In the genomic region with DNA sequence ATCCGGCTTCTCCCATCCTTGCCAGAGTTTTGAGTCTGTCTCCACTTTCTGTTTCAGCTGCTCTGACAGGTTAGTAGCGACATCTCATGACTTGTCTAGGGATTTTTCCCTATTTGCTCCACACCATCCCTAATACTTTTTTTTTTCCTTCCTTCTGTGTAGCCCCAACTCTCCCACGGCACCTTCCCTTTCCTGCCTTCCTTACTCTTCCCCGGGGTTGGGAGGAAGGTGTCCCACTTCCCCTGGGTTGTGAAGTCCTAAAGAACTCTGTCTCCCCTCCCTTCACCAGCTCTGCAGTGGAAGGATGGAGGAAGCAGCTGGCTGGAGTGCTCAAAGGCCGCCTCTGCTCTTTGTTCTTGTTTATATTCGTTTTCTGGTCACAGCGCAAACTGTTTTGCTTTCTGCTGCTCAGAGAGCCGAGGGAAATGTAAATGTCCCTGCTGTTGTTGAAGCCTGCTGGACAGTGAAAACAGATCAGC, we compare ENCODE assay signal across 9 mouse cellular contexts.
A peak's percentile ranks its signal among the peaks of the same experiment; 100 is the strongest.
DNase-seq lines count a peak whose midpoint lies in the region; ATAC-seq lines count a peak whose summit lies in the region.
"Had no signal": no experiment of that assay in that cellular context is flagged by ENCODE, and none has a peak within 500 bp of the region (broad histone marks: within the 10 kb centered on the region; RNA-seq: fewer than 3 reads in every experiment).

No protein-coding gene starts in this region.

- H3K36me3 ChIP-seq in embryonic facial prominence, embryonic 10.5 days (replicated peaks) = no peaks in the 10 kb centered on the region
- no peaks in the 10 kb centered on the region for H3K36me3 ChIP-seq in hindbrain, embryonic 15.5 days
- H3K36me3 ChIP-seq in limb, embryonic 15.5 days = no peaks in the 10 kb centered on the region

- ATAC-seq in hindbrain, embryonic 15.5 days (ENCODE audit: low FRiP score, low read depth) = peak; percentile 71
- no peak for ATAC-seq in limb, embryonic 15.5 days (ENCODE audit: insufficient number of reproducible peaks, low FRiP score, low TSS enrichment, low read depth)
- ATAC-seq in cerebellum, adult (ENCODE audit: insufficient number of reproducible peaks, low FRiP score, low TSS enrichment) = no peak

- H3K9me3 ChIP-seq in embryonic facial prominence, embryonic 10.5 days = no peaks in the 10 kb centered on the region
- H3K9me3 ChIP-seq in hindbrain, embryonic 15.5 days = no peaks in the 10 kb centered on the region
- no peaks in the 10 kb centered on the region for H3K9me3 ChIP-seq in limb, embryonic 15.5 days

- DNase-seq in kidney, adult 18-20 months = peak; percentile 7
- DNase-seq in kidney, adult 11 months = no peak
- no peak for DNase-seq in embryonic facial prominence, embryonic 10.5 days (ENCODE audit: low spot score)
- peak; percentile 51 for DNase-seq in retina, postnatal 1 day
- DNase-seq in gastrocnemius, postnatal 4 days (ENCODE audit: low spot score in 2 of 2) = no peak

- 19% methylated on average over 8 of the region's 8 CpGs for WGBS in embryonic facial prominence, embryonic 10.5 days
- WGBS in hindbrain, embryonic 15.5 days = 15% methylated on average over 8 of the region's 8 CpGs
- 24% methylated on average over 8 of the region's 8 CpGs for WGBS in limb, embryonic 15.5 days

- H3K4me2 ChIP-seq in hindbrain, embryonic 15.5 days = peak overlapping the region; percentile 41
- H3K4me2 ChIP-seq in limb, embryonic 15.5 days = peak overlapping the region; percentile 25; the same call in 1 of the 2 replicates

- H3K27me3 ChIP-seq in embryonic facial prominence, embryonic 10.5 days (replicated peaks; ENCODE audit: low read depth, poor library complexity, severe bottlenecking) = peaks cover 25% of the 10 kb centered on the region
- H3K27me3 ChIP-seq in hindbrain, embryonic 15.5 days = no peaks in the 10 kb centered on the region
- H3K27me3 ChIP-seq in limb, embryonic 15.5 days = no peaks in the 10 kb centered on the region

- peak overlapping the region; percentile 81 for H3K27ac ChIP-seq in embryonic facial prominence, embryonic 10.5 days (replicated peaks)
- peak overlapping the region; percentile 47; the same call in 1 of the 2 replicates for H3K27ac ChIP-seq in hindbrain, embryonic 15.5 days (replicated peaks)
- H3K27ac ChIP-seq in limb, embryonic 15.5 days = 0 out of 2 replicates have a peak overlapping the region, but pooled peaks have one; percentile 7

- H3K4me3 ChIP-seq in embryonic facial prominence, embryonic 10.5 days = no peak overlapping the region
- H3K4me3 ChIP-seq in hindbrain, embryonic 15.5 days = no peak overlapping the region
- H3K4me3 ChIP-seq in limb, embryonic 15.5 days = no peak overlapping the region
- H3K4me3 ChIP-seq: myocyte had no signal

- peaks cover 39% of the 10 kb centered on the region for H3K4me1 ChIP-seq in embryonic facial prominence, embryonic 10.5 days
- peaks cover 11% of the 10 kb centered on the region; the same call in 1 of the 2 replicates for H3K4me1 ChIP-seq in hindbrain, embryonic 15.5 days (replicated peaks)
- H3K4me1 ChIP-seq in limb, embryonic 15.5 days = peaks cover 34% of the 10 kb centered on the region

- no peak overlapping the region for H3K9ac ChIP-seq in hindbrain, embryonic 15.5 days
- H3K9ac ChIP-seq in limb, embryonic 15.5 days = no peak overlapping the region

Comparison
In these comparisons a context has a peak if more than half of its experiments do, and no peak if none do; other contexts are left out.
1. DNase-seq: peak in kidney, adult 18-20 months (single experiment) and retina, postnatal 1 day (single experiment); none in kidney, adult 11 months (single experiment), embryonic facial prominence, embryonic 10.5 days (single experiment) and gastrocnemius, postnatal 4 days (0 of 2).
2. H3K27ac ChIP-seq: peak in every context shown above with its lines; median percentile 81 in embryonic facial prominence, embryonic 10.5 days; 47 in hindbrain, embryonic 15.5 days; 7 in limb, embryonic 15.5 days.